Mouse (Mus musculus) hindbrain, embryonic 16.5 days (tissue): ENCODE measurements at regions not wholly inside any gene's neighbourhood (a gene's known extent, or its start where the extent isn't known, plus 50 kb on each side); places are given as distances from the start of the nearest gene placed in this dataset.

Experiments used
- ATAC-seq: fragments of 200-750 bp; cut with Nextera tagmentation; 2 replicates; pipeline ENCODE4 v1.8.0; 2017; ENCODE audit warnings: moderate TSS enrichment, moderate library complexity
- H3K27ac ChIP-seq: fragments of 300-500 bp; sonication (generic); 2 replicates; pipeline ENCODE4 v1.5.1; 2014; ENCODE audit warnings: low read depth, mild to moderate bottlenecking, control low read depth, low read length, moderate library complexity
- H3K27me3 ChIP-seq: fragments of 300-500 bp; sonication (generic); replicated peaks from 2 replicates; pipeline ENCODE4 v1.6.1; 2014; ENCODE audit warnings: low read length; ENCODE audit not compliant: control insufficient read depth, insufficient read depth
- H3K36me3 ChIP-seq: fragments of 300-500 bp; sonication (generic); 2 replicates; pipeline ENCODE4 v1.6.1; 2014; ENCODE audit warnings: mild to moderate bottlenecking, low read length, moderate library complexity, mixed read lengths; ENCODE audit not compliant: control insufficient read depth, insufficient read depth
- H3K4me1 ChIP-seq: fragments of 300-500 bp; sonication (generic); 2 replicates; pipeline ENCODE4 v1.6.1; 2014; ENCODE audit warnings: low read depth, low read length; ENCODE audit not compliant: control insufficient read depth, insufficient read depth
- H3K4me2 ChIP-seq: fragments of 300-500 bp; sonication (generic); 2 replicates; pipeline ENCODE4 v1.6.1; 2014; ENCODE audit warnings: mild to moderate bottlenecking, low read length, control low read depth, moderate library complexity
- H3K4me3 ChIP-seq: fragments of 300-500 bp; sonication (generic); 2 replicates; pipeline ENCODE4 v1.5.1; 2014; ENCODE audit warnings: mild to moderate bottlenecking, low read length, control low read depth, moderate library complexity
- H3K9ac ChIP-seq: fragments of 300-500 bp; sonication (generic); 2 replicates; pipeline ENCODE4 v1.6.1; 2014; ENCODE audit warnings: low read depth, mild to moderate bottlenecking, control low read depth, low read length, moderate library complexity
- H3K9me3 ChIP-seq: fragments of 300-500 bp; sonication (generic); 2 replicates; pipeline ENCODE4 v1.6.1; 2014; ENCODE audit warnings: mild to moderate bottlenecking, low read length, moderate library complexity; ENCODE audit not compliant: control insufficient read depth
- WGBS: fragments of 180-500 bp; shearing (Covaris S2); extraction: QIAGEN DNeasy Blood & Tissue Kit; methylation state at CpG from one replicate; pipeline ENCODE4 v1.1.7; 2014; 5-methylcytosine and 5-hydroxymethylcytosine counted together

DNA sequence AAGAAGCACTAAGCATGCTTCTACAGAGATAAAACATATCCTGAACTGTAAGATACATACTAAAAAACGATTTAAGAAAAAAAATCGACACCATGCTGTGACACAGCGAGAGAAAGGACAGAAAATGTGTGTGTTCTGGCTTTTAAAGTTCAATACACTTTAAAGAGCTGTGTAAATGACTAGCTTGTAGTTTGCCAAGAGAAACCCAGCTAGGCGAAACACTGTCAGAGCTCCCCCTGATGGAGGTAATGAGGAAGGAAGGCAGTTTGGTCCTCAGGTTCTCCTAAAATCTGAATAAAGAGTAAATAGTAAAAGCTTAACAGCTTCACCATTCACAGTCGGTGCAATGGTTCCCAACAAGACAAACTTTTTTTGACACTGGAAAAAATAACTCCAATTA is 67.1 kb upstream of the Gabrg2 start:
- no peak for ATAC-seq
- 8% methylated on average over 5 of the region's 5 CpGs for WGBS
- Histone ChIP-seq H3K4me2 (0 out of 2 replicates have a peak overlapping the region, but pooled peaks have one; percentile 1), H3K27me3 (no peaks in the 10 kb centered on the region), H3K9ac (no peak overlapping the region), H3K36me3 (no peaks in the 10 kb centered on the region), H3K9me3 (no peaks in the 10 kb centered on the region), H3K27ac (no peak overlapping the region), H3K4me1 (no peaks in the 10 kb centered on the region), H3K4me3 (no peak overlapping the region)

- no peak overlapping the region for H3K9ac ChIP-seq
- no peaks in the 10 kb centered on the region for H3K36me3 ChIP-seq
- H3K4me3 ChIP-seq, result no peak overlapping the region
- H3K27ac ChIP-seq, result no peak overlapping the region
- H3K9me3 ChIP-seq, result no peaks in the 10 kb centered on the region
- H3K4me2 ChIP-seq, result no peak overlapping the region
- H3K4me1 ChIP-seq, result no peaks in the 10 kb centered on the region
- 91% methylated on average over 1 of the region's 1 CpGs for WGBS
- no peak for ATAC-seq
- H3K27me3 ChIP-seq, result no peaks in the 10 kb centered on the region
These were observed 50.9 kb upstream of the Gabrg2 start for GRCm38 (mm10) chr11:42051567-42051966.
